Mouse (Mus musculus) lung, postnatal 0 days (tissue): Measurements from ENCODE around the gene Chd6. TPM values are rescaled to one million over a fixed set of nuclear protein-coding genes. Genes with fewer than 3 reads are reported as not detected.

Source experiments
- ATAC-seq: fragments of 200-750 bp; cut with Nextera tagmentation; 2 replicates; pipeline ENCODE4 v1.8.0; 2017; ENCODE audit warnings: moderate library complexity
- DNase-seq: peaks from one replicate; pipeline ENCODE4 v3.0.0-alpha.2; 2016; ENCODE audit warnings: low spot score
- H3K27ac ChIP-seq: fragments of 300-500 bp; sonication (generic); 2 replicates; pipeline ENCODE4 v1.5.1; 2014; ENCODE audit warnings: antibody characterized with exemption, mild to moderate bottlenecking, low read length, mixed read lengths
- H3K27me3 ChIP-seq: fragments of 300-500 bp; sonication (generic); replicated peaks from 2 replicates; pipeline ENCODE4 v1.6.1; 2014; ENCODE audit warnings: low read length, mixed read lengths; ENCODE audit not compliant: insufficient read depth
- H3K36me3 ChIP-seq: fragments of 300-500 bp; sonication (generic); 2 replicates; pipeline ENCODE4 v1.6.1; 2014; ENCODE audit warnings: low read length, mixed read lengths; ENCODE audit not compliant: insufficient read depth
- H3K4me1 ChIP-seq: fragments of 300-500 bp; sonication (generic); 2 replicates; pipeline ENCODE4 v1.6.1; 2014; ENCODE audit warnings: antibody characterized with exemption, low read depth, low read length, mixed read lengths; ENCODE audit not compliant: insufficient read depth
- H3K4me2 ChIP-seq: fragments of 300-500 bp; sonication (generic); replicated peaks from 2 replicates; pipeline ENCODE4 v1.6.1; 2014; ENCODE audit warnings: low read depth, mild to moderate bottlenecking, low read length, moderate library complexity, mixed read lengths
- H3K4me3 ChIP-seq: fragments of 300-500 bp; sonication (generic); 2 replicates; pipeline ENCODE4 v1.5.1; 2014; ENCODE audit warnings: low read depth, low read length
- H3K9ac ChIP-seq: fragments of 300-500 bp; sonication (generic); replicated peaks from 2 replicates; pipeline ENCODE4 v1.6.1; 2014; ENCODE audit warnings: low read depth, mild to moderate bottlenecking
- H3K9me3 ChIP-seq: fragments of 300-500 bp; sonication (generic); 2 replicates; pipeline ENCODE4 v1.6.1; 2016; ENCODE audit warnings: low read length, mixed read lengths
- CTCF ChIP-seq: IDR thresholded peaks from 2 replicates; pipeline ENCODE4 v1.5.1; 2016; ENCODE audit warnings: antibody characterized with exemption, mild to moderate bottlenecking
- EP300 ChIP-seq: IDR thresholded peaks from 2 replicates; pipeline ENCODE4 v1.6.1; 2016; ENCODE audit warnings: antibody characterized with exemption, mild to moderate bottlenecking, control low read depth
- WGBS: fragments of 180-500 bp; shearing (Covaris S2); extraction: QIAGEN DNeasy Blood & Tissue Kit; methylation state at CpG from one replicate; pipeline ENCODE4 v1.1.7; 2014; 5-methylcytosine and 5-hydroxymethylcytosine counted together
- polyA plus RNA-seq: library from polyadenylated mRNA; unstranded; fragments of >200 nt; fragmentation: Nextera tagmentation; extraction: Ambion mirVana; gene quantifications from 2 replicates; pipeline ENCODE4 v1.2.1, GENCODE M21; 2015

Chd6 gene
- polyA plus RNA-seq, 1 experiment from 2014 or later, result 22.2 TPM

GRCm38 (mm10) chr2:160918154-160918929 is 190.5 kb downstream of the Chd6 start:
- no peaks in the 10 kb centered on the region for H3K4me1 ChIP-seq
- no peak overlapping the region for H3K27ac ChIP-seq
- H3K36me3 ChIP-seq, result no peaks in the 10 kb centered on the region
- DNase-seq (no peak), ATAC-seq (no peak)
- no peaks in the 10 kb centered on the region for H3K9me3 ChIP-seq
- no peak overlapping the region for H3K4me2 ChIP-seq
- no peaks in the 10 kb centered on the region for H3K27me3 ChIP-seq
- no peak overlapping the region for H3K9ac ChIP-seq
- 63% methylated on average over 8 of the region's 8 CpGs for WGBS
- no peak for TF ChIP-seq EP300
- TF ChIP-seq CTCF, result no peak
- H3K4me3 ChIP-seq, result no peak overlapping the region

DNA sequence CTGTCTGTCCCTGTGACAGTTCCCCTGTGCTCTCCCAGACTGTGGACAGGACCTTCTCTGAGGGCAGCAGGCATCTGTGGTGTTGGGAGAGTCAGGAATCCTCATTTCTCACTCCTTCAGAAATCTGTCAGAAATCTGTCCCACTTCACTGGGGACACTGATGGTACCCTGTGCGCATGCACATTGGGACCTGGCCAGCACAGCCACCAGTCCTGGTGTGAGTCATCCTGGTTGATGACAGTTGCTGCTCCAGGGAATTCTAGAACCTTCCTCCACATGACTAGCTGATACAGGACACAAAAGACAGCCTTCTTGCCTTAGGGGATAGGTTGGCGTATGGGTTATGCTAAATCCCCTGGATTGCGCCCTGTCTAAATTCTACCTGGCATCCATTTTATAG is 191.6 kb downstream of the Chd6 start:
- H3K4me1 ChIP-seq, result no peaks in the 10 kb centered on the region
- H3K4me2 ChIP-seq, result no peak overlapping the region
- no peak for TF ChIP-seq CTCF
- no peak for TF ChIP-seq EP300
- H3K9ac ChIP-seq, result no peak overlapping the region
- no peaks in the 10 kb centered on the region for H3K9me3 ChIP-seq
- DNase-seq, result no peak
- no peak overlapping the region for H3K4me3 ChIP-seq
- ATAC-seq, result no peak
- WGBS, result 90% methylated on average over 3 of the region's 3 CpGs
- H3K27ac ChIP-seq, result no peak overlapping the region
- no peaks in the 10 kb centered on the region for H3K36me3 ChIP-seq
- H3K27me3 ChIP-seq, result peaks cover 6% of the 10 kb centered on the region

DNA sequence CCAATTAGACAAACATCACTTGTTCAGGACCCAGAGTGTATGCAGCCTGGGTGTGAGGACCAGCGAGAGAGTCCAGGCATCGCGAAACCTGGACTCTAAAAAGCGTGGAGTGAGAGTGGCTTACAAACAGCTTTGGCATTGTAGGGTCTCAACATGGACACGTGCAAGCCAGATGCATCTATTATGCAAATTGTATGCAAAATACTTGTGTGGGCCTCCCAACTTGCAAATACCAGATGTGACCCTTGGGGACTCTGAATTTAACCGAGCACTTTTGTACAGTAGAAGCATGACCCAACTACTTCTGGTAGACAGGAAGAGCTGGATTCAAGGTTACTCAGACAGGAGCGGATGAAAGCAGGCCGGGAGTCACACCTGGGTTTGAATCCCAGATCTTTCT is 192.2 kb downstream of the Chd6 start:
- no peak overlapping the region for H3K9ac ChIP-seq
- peaks cover 12% of the 10 kb centered on the region for H3K27me3 ChIP-seq
- H3K9me3 ChIP-seq, result no peaks in the 10 kb centered on the region
- DNase-seq (no peak), ATAC-seq (no peak)
- H3K36me3 ChIP-seq, result no peaks in the 10 kb centered on the region
- no peaks in the 10 kb centered on the region for H3K4me1 ChIP-seq
- H3K4me3 ChIP-seq, result no peak overlapping the region
- 83% methylated on average over 8 of the region's 8 CpGs for WGBS
- no peak overlapping the region for H3K4me2 ChIP-seq
- TF ChIP-seq EP300 (no peak), CTCF (no peak)
- H3K27ac ChIP-seq, result no peak overlapping the region

- TF ChIP-seq EP300 (no peak), CTCF (no peak)
- no peak overlapping the region for H3K4me2 ChIP-seq
- peaks cover 19% of the 10 kb centered on the region for H3K27me3 ChIP-seq
- H3K9me3 ChIP-seq, result no peaks in the 10 kb centered on the region
- H3K4me1 ChIP-seq, result 0 out of 2 replicates have a peak, but pooled peaks cover 3% of the 10 kb centered on the region
- ATAC-seq (no peak), DNase-seq (no peak)
- WGBS, result 60% methylated on average over 13 of the region's 13 CpGs
- H3K27ac ChIP-seq, result no peak overlapping the region
- no peak overlapping the region for H3K9ac ChIP-seq
- H3K36me3 ChIP-seq, result no peaks in the 10 kb centered on the region
- H3K4me3 ChIP-seq, result no peak overlapping the region
Measured at GRCm38 (mm10) chr2:160915821-160916610, 192.9 kb downstream of the Chd6 start.

DNA sequence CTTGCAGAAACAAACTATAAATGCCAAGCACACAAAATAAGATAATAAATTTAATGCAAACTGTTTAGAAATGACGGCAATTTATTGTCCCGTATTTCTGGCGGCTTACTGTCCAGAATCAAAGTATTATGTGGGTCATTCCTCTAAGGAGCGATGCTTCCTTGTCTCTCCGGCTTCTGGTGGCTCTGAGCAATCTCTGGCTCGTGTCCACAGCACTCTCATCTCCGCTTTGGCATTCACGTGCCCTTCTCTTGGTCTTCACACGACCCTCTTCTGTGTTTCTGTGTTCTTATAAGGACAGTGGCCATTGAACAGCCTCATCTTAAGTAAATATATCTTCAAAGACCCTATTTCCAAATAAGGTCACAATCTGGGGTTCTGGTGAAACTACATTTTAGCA is 194.2 kb downstream of the Chd6 start:
- no peak overlapping the region for H3K4me3 ChIP-seq
- no peak for ATAC-seq
- no peaks in the 10 kb centered on the region for H3K9me3 ChIP-seq
- peaks cover 21% of the 10 kb centered on the region for H3K27me3 ChIP-seq
- no peaks in the 10 kb centered on the region for H3K36me3 ChIP-seq
- 0 out of 2 replicates have a peak, but pooled peaks cover 3% of the 10 kb centered on the region for H3K4me1 ChIP-seq
- no peak for TF ChIP-seq EP300
- no peak for TF ChIP-seq CTCF
- no peak for DNase-seq
- H3K4me2 ChIP-seq, result no peak overlapping the region
- WGBS, result 59% methylated on average over 9 of the region's 9 CpGs
- no peak overlapping the region for H3K9ac ChIP-seq
- H3K27ac ChIP-seq, result no peak overlapping the region

GRCm38 (mm10) chr2:160912231-160912671 is 196.6 kb downstream of the Chd6 start, which contains the start of gene Emilin3:
TSS of gene Emilin3 (minus strand) at chr2:160912328.
- Histone ChIP-seq H3K9ac (no peak within 1 kb of the TSS), H3K4me3 (peak within 1 kb of the TSS; percentile 43), H3K9me3 (no peaks in the 10 kb centered on the region), H3K27ac (no peak within 1 kb of the TSS), H3K36me3 (no peaks in the 10 kb centered on the region), H3K27me3 (peaks cover 21% of the 10 kb centered on the region), H3K4me1 (0 out of 2 replicates have a peak, but pooled peaks cover 3% of the 10 kb centered on the region), H3K4me2 (peak within 1 kb of the TSS; percentile 69)
- no peak for TF ChIP-seq CTCF
- DNase-seq, result no peak
- 2% methylated on average over 34 of the region's 46 CpGs for WGBS
- peak; percentile 40; the same call in 1 of the 2 replicates for ATAC-seq
